ENCODE assay signal across 8 mouse cellular contexts in genomic region chr8:11557424-11557767, GRCm38 (mm10). TPM values are rescaled to one million over a fixed set of nuclear protein-coding genes. Genes with fewer than 3 reads are reported as not detected.
A peak's percentile ranks its signal among the peaks of the same experiment; 100 is the strongest.
DNase-seq lines count a peak whose midpoint lies in the region; ATAC-seq and TF ChIP-seq lines count a peak whose summit lies in the region.

No protein-coding gene starts in this region.

- under 1% methylated on average over 32 of the region's 32 CpGs for WGBS in spleen, adult 2 months
- under 1% methylated on average over 32 of the region's 32 CpGs for WGBS in intestine, embryonic 14.5 days
- 2% methylated on average over 30 of the region's 32 CpGs for WGBS in midbrain, embryonic 13.5 days

- TF ChIP-seq POLR2A in spleen, adult 2 months (IDR thresholded peaks at IDR 0.05; ENCODE audit: low read depth, low read length) = no peak

- H3K4me1 ChIP-seq in spleen, adult 2 months (ENCODE audit: control insufficient read depth, insufficient read depth, insufficient read length) = peaks cover 8% of the 10 kb centered on the region; the same call in 1 of the 2 replicates
- peaks cover 23% of the 10 kb centered on the region for H3K4me1 ChIP-seq in intestine, embryonic 14.5 days (replicated peaks; ENCODE audit: control insufficient read depth, insufficient read depth, low read length)
- peaks cover 34% of the 10 kb centered on the region for H3K4me1 ChIP-seq in midbrain, embryonic 13.5 days (replicated peaks)

- no peak for TF ChIP-seq CTCF in gastrocnemius, adult 2 months (IDR thresholded peaks at IDR 0.05)
- TF ChIP-seq CTCF in spleen, adult 2 months (IDR thresholded peaks at IDR 0.05; ENCODE audit: extremely low read depth, insufficient read depth, insufficient read length, insufficient replicate concordance) = no peak

- peak overlapping the region; percentile 85 for H3K4me3 ChIP-seq in gastrocnemius, adult 2 months
- peak overlapping the region; percentile 74 for H3K4me3 ChIP-seq in spleen, adult 2 months (ENCODE audit: extremely low read depth, insufficient read depth, insufficient read length)
- peak overlapping the region; percentile 88 for H3K4me3 ChIP-seq in intestine, embryonic 14.5 days (ENCODE audit: low read depth, low read length)
- peak overlapping the region; percentile 89 for H3K4me3 ChIP-seq in midbrain, embryonic 13.5 days (replicated peaks)

- intact Hi-C loops in gastrocnemius, adult 2 months (cut with DNase I) = loop anchor here (5.0 kb wide), 2 partner anchors 45 to 80 kb away; partner anchors contain the start of gene Ankrd10

- H3K36me3 ChIP-seq in spleen, adult 2 months (ENCODE audit: control insufficient read depth, insufficient read depth, low read length) = peaks cover 6% of the 10 kb centered on the region
- H3K36me3 ChIP-seq in intestine, embryonic 14.5 days (ENCODE audit: control insufficient read depth, insufficient read depth, low read length) = peaks cover 15% of the 10 kb centered on the region
- peaks cover 14% of the 10 kb centered on the region for H3K36me3 ChIP-seq in midbrain, embryonic 13.5 days

- peak overlapping the region; percentile 63 for H3K4me2 ChIP-seq in intestine, embryonic 14.5 days (ENCODE audit: low read length)
- H3K4me2 ChIP-seq in midbrain, embryonic 13.5 days (replicated peaks) = peak overlapping the region; percentile 78

- H3K27me3 ChIP-seq in spleen, adult 2 months (ENCODE audit: control insufficient read depth, insufficient read depth, low read length) = no peaks in the 10 kb centered on the region
- H3K27me3 ChIP-seq in intestine, embryonic 14.5 days (replicated peaks; ENCODE audit: control insufficient read depth, insufficient read depth, low read length) = no peaks in the 10 kb centered on the region
- H3K27me3 ChIP-seq in midbrain, embryonic 13.5 days = no peaks in the 10 kb centered on the region

- peak overlapping the region; percentile 93 for H3K9ac ChIP-seq in intestine, embryonic 14.5 days (ENCODE audit: low read length)
- H3K9ac ChIP-seq in midbrain, embryonic 13.5 days (replicated peaks) = peak overlapping the region; percentile 93

- peak; percentile 1; the same call in 1 of the 2 replicates for ATAC-seq in intestine, embryonic 14.5 days (replicated peaks; ENCODE audit: low FRiP score, low TSS enrichment, low read depth)
- peak; percentile 0; the same call in 1 of the 2 replicates for ATAC-seq in midbrain, embryonic 13.5 days

- no peaks in the 10 kb centered on the region for H3K9me3 ChIP-seq in intestine, embryonic 14.5 days (ENCODE audit: control insufficient read depth, low read length)
- no peaks in the 10 kb centered on the region for H3K9me3 ChIP-seq in midbrain, embryonic 13.5 days

- peak; percentile 68 for DNase-seq in gastrocnemius, adult 2 months
- no peak for DNase-seq in gastrocnemius, adult 18-20 months (ENCODE audit: low spot score)
- DNase-seq in spleen, adult 2 months (ENCODE audit: low read depth in 1 of 2, low spot score in 2 of 2) = peak; percentile 9 to 41
- no peak for DNase-seq in spleen, postnatal 10 days (ENCODE audit: low spot score in 2 of 2)
- DNase-seq in intestine, embryonic 14.5 days (ENCODE audit: low spot score) = no peak
- DNase-seq in ovary, adult 18-20 months (ENCODE audit: low spot score) = no peak
- no peak for DNase-seq in cerebellum, adult 9-10 months

- H3K27ac ChIP-seq in gastrocnemius, adult 2 months = peak overlapping the region; percentile 98
- peak overlapping the region; percentile 98 for H3K27ac ChIP-seq in spleen, adult 2 months (ENCODE audit: insufficient read depth, low read length)
- peak overlapping the region; percentile 98 for H3K27ac ChIP-seq in intestine, embryonic 14.5 days (ENCODE audit: low read depth)
- peak overlapping the region; percentile 100 for H3K27ac ChIP-seq in midbrain, embryonic 13.5 days

RNA-seq across cellular contexts. Expression of gene Ing1, which starts 2.0 kb away (rescaled TPM):
- total RNA-seq in gastrocnemius, adult 2 months (2021) = 10 to 100 TPM; 15.5 to 19.9 TPM
- 10 to 100 TPM; 11.6 to 14.4 TPM for total RNA-seq in gastrocnemius, adult 18-20 months (2021)
- 16.1 and 17.6 TPM in 2 replicates for polyA plus RNA-seq in spleen, adult 2 months (2012; rRNA removed)
- 34.6 and 38.1 TPM in 2 replicates for polyA plus RNA-seq in intestine, embryonic 14.5 days (2014; fragmentation: Nextera tagmentation; extraction: Ambion mirVana)
- polyA plus RNA-seq in midbrain, embryonic 13.5 days (2015; fragmentation: Nextera tagmentation; extraction: Ambion mirVana) = 46.1 and 46.7 TPM in 2 replicates

RNA-seq across cellular contexts. Expression of gene Cars2, which starts 6.8 kb away (rescaled TPM):
- total RNA-seq in gastrocnemius, adult 2 months (2021) = 10 to 100 TPM; 13.8 to 19.4 TPM
- 10 to 100 TPM; 13.6 to 15.4 TPM for total RNA-seq in gastrocnemius, adult 18-20 months (2021)
- polyA plus RNA-seq in spleen, adult 2 months (2012; rRNA removed) = 29.8 and 42.4 TPM in 2 replicates
- 25.8 and 29.9 TPM in 2 replicates for polyA plus RNA-seq in intestine, embryonic 14.5 days (2014; fragmentation: Nextera tagmentation; extraction: Ambion mirVana)
- 21.0 and 23.8 TPM in 2 replicates for polyA plus RNA-seq in midbrain, embryonic 13.5 days (2015; fragmentation: Nextera tagmentation; extraction: Ambion mirVana)

Comparison
In these comparisons a context has a peak if more than half of its experiments do, and no peak if none do; other contexts are left out.
1. DNase-seq: peak in gastrocnemius, adult 2 months (single experiment) and spleen, adult 2 months (2 of 2); none in gastrocnemius, adult 18-20 months (single experiment), spleen, postnatal 10 days (0 of 2), intestine, embryonic 14.5 days (single experiment), ovary, adult 18-20 months (single experiment) and cerebellum, adult 9-10 months (single experiment).
2. Peak in every context shown above with its lines, with median percentiles within 50 percentile points of each other: H3K27ac ChIP-seq and H3K4me3 ChIP-seq.